Mouse (Mus musculus) hindbrain, embryonic 15.5 days (tissue): ENCODE results near the gene Rad52. TPM values are rescaled to one million over a fixed set of nuclear protein-coding genes. Genes with fewer than 3 reads are reported as not detected.

Experiments
- ATAC-seq: fragments of 200-750 bp; cut with Nextera tagmentation; 2 replicates; pipeline ENCODE4 v1.8.0; 2017; ENCODE audit warnings: low read depth, moderate number of reproducible peaks, moderate TSS enrichment; ENCODE audit not compliant: low FRiP score
- H3K27ac ChIP-seq: fragments of 300-500 bp; sonication (generic); replicated peaks from 2 replicates; pipeline ENCODE4 v1.5.1; 2015; ENCODE audit warnings: mild to moderate bottlenecking, inconsistent platforms
- H3K27me3 ChIP-seq: fragments of 300-500 bp; sonication (generic); 2 replicates; pipeline ENCODE4 v1.6.1; 2015; ENCODE audit warnings: control low read depth, inconsistent platforms
- H3K36me3 ChIP-seq: fragments of 300-500 bp; sonication (generic); 2 replicates; pipeline ENCODE4 v1.6.1; 2015; ENCODE audit warnings: control low read depth, inconsistent platforms
- H3K4me1 ChIP-seq: fragments of 300-500 bp; sonication (generic); replicated peaks from 2 replicates; pipeline ENCODE4 v1.6.1; 2015; ENCODE audit warnings: control low read depth, inconsistent platforms
- H3K4me2 ChIP-seq: fragments of 300-500 bp; sonication (generic); 2 replicates; pipeline ENCODE4 v1.6.1; 2015; ENCODE audit warnings: moderate library complexity, mild to moderate bottlenecking, inconsistent platforms
- H3K4me3 ChIP-seq: fragments of 300-500 bp; sonication (generic); 2 replicates; pipeline ENCODE4 v1.5.1; 2015; ENCODE audit warnings: mild to moderate bottlenecking, inconsistent platforms
- H3K9ac ChIP-seq: fragments of 300-500 bp; sonication (generic); 2 replicates; pipeline ENCODE4 v1.6.1; 2015; ENCODE audit warnings: inconsistent platforms
- H3K9me3 ChIP-seq: fragments of 300-500 bp; sonication (generic); 2 replicates; pipeline ENCODE4 v1.6.1; 2016; ENCODE audit warnings: control low read depth, inconsistent platforms
- WGBS: fragments of 180-500 bp; shearing (Covaris S2); methylation state at CpG from one replicate; pipeline ENCODE4 v1.1.7; 2015; 5-methylcytosine and 5-hydroxymethylcytosine counted together
- polyA plus RNA-seq: library from polyadenylated mRNA; unstranded; fragments of >200 nt; fragmentation: Nextera tagmentation; extraction: Ambion mirVana; gene quantifications from 2 replicates; pipeline ENCODE4 v1.2.1, GENCODE M21; 2015

The Rad52 gene
- polyA plus RNA-seq, 1 experiment from 2014 or later: 24.0 TPM

DNA sequence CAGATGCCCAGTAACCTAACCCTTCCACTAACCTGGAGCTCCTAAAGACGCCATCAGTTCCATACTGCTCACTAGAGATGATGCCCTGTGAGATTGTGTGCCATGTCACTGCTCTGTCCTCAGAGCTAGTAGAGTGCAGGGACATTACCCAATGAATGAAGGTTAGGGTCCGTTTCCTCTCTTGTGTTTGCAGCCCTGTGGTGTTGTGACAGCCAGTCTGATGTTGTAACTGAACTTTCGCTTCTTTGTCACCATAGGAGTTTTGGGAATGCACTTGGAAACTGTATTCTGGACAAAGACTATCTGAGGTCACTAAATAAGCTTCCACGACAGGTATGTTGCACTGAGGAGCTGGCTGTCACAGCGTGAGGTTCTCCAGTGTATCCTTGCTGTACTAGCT, 13.2 kb downstream of the Rad52 start:
- no peaks in the 10 kb centered on the region for H3K9me3 ChIP-seq
- no peaks in the 10 kb centered on the region for H3K27me3 ChIP-seq
- no peak overlapping the region for H3K27ac ChIP-seq
- H3K4me2 ChIP-seq: no peak overlapping the region
- ATAC-seq: no peak
- H3K4me1 ChIP-seq: no peaks in the 10 kb centered on the region
- 94% methylated on average over 5 of the region's 5 CpGs for WGBS
- H3K9ac ChIP-seq: no peak overlapping the region
- H3K4me3 ChIP-seq: no peak overlapping the region
- peaks cover 55% of the 10 kb centered on the region for H3K36me3 ChIP-seq

DNA sequence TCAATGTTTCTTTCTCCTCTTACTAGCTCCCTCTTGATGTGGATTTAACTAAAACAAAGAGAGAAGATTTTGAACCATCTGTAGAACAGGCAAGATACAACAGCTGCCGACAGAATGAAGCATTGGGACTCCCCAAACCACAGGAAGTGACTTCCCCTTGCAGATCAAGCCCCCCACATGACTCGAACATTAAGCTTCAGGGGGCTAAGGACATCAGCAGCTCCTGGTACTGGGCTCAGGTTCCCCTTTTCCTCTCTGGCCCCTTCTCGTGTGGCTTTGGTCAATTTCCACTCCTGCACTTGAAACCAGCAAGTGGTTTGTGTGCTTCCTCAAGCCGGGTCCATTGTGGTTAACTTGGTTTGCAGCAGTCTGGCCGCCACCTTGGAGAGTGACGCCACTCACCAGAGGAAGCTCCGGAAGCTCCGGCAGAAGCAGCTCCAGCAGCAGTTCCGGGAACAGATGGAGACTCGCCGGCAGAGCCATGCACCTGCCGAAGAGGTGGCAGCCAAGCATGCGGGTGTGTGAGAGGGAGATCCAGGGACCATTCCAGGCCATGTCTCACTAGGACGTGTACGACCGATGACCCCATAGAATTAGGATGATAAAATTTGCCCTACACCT, 16.2 kb downstream of the Rad52 start:
- H3K9me3 ChIP-seq: no peaks in the 10 kb centered on the region

GRCm38 (mm10) chr6:119922136-119922535, 19.6 kb downstream of the Rad52 start:
- H3K4me3 ChIP-seq: no peak overlapping the region
- H3K27ac ChIP-seq: no peak overlapping the region
- H3K4me2 ChIP-seq: no peak overlapping the region
- ATAC-seq: no peak
- H3K9me3 ChIP-seq: no peaks in the 10 kb centered on the region
- no peaks in the 10 kb centered on the region for H3K27me3 ChIP-seq
- H3K4me1 ChIP-seq: no peaks in the 10 kb centered on the region
- H3K36me3 ChIP-seq: peaks cover 77% of the 10 kb centered on the region
- WGBS: 92% methylated on average over 3 of the region's 3 CpGs
- no peak overlapping the region for H3K9ac ChIP-seq

More for the DNA sequence above, 16.2 kb downstream of the Rad52 start:
- Histone ChIP-seq H3K27ac (no peak overlapping the region), H3K36me3 (peaks cover 59% of the 10 kb centered on the region), H3K4me1 (no peaks in the 10 kb centered on the region), H3K4me3 (no peak overlapping the region), H3K4me2 (no peak overlapping the region), H3K9ac (no peak overlapping the region), H3K27me3 (no peaks in the 10 kb centered on the region)
- 90% methylated on average over 16 of the region's 16 CpGs for WGBS
- ATAC-seq: no peak

DNA sequence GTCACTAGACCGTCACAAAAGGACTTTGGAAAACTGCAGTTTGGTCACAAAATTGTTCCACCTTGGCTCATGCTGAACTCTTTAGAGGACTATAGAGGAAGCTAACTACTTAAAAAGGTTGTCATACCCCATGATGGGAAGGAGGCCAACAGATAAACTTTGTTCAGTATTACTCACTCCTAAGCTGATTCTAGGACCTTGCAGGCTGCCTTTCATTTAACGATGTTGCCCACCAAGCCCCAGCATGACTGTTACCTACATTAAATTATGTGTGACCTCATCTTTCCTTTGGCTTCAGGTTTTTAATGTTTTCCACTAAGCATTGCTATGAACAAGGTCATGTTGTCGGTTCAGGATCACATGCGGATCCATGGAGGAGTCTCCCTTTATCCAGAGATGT, 20.0 kb downstream of the Rad52 start:
- Histone ChIP-seq H3K4me1 (no peaks in the 10 kb centered on the region), H3K9ac (no peak overlapping the region), H3K9me3 (no peaks in the 10 kb centered on the region), H3K27ac (no peak overlapping the region), H3K27me3 (no peaks in the 10 kb centered on the region), H3K36me3 (peaks cover 80% of the 10 kb centered on the region), H3K4me2 (no peak overlapping the region), H3K4me3 (no peak overlapping the region)
- no peak for ATAC-seq
- 97% methylated on average over 4 of the region's 4 CpGs for WGBS

GRCm38 (mm10) chr6:119924235-119925005, 21.9 kb downstream of the Rad52 start:
- peaks cover 82% of the 10 kb centered on the region for H3K36me3 ChIP-seq
- H3K27me3 ChIP-seq: no peaks in the 10 kb centered on the region
- H3K27ac ChIP-seq: no peak overlapping the region
- no peak overlapping the region for H3K4me3 ChIP-seq
- no peak overlapping the region for H3K9ac ChIP-seq
- no peak overlapping the region for H3K4me2 ChIP-seq
- WGBS: 55% methylated on average over 4 of the region's 4 CpGs
- no peaks in the 10 kb centered on the region for H3K9me3 ChIP-seq
- ATAC-seq: no peak
- H3K4me1 ChIP-seq: no peaks in the 10 kb centered on the region

Other genes with a start within 250 kb of the Rad52 start
- gene Erc1, start 54.5 kb upstream of the Rad52 start, polyA plus RNA-seq: 47.7 and 54.6 TPM in 2 replicates
- gene Wnk1, start 136.0 kb downstream of the Rad52 start, polyA plus RNA-seq: 46.6 and 48.4 TPM in 2 replicates
- gene Ninj2, start 190.7 kb downstream of the Rad52 start, polyA plus RNA-seq: not detected in 2 replicates